Mouse (Mus musculus) lung, embryonic 14.5 days (tissue): Measurements from ENCODE around the gene Sdr39u1. TPM values are rescaled to one million over a fixed set of nuclear protein-coding genes. Genes with fewer than 3 reads are reported as not detected.

Source experiments
- ATAC-seq: fragments of 200-750 bp; cut with Nextera tagmentation; 2 replicates; pipeline ENCODE4 v1.8.0; 2017; ENCODE audit warnings: mild to moderate bottlenecking, moderate TSS enrichment, moderate library complexity; ENCODE audit not compliant: insufficient read depth
- DNase-seq: peaks from one replicate; pipeline ENCODE4 v3.0.0-alpha.2; 2015
- H3K27ac ChIP-seq: fragments of 300-500 bp; sonication (generic); 2 replicates; pipeline ENCODE4 v1.5.1; 2014; ENCODE audit warnings: low read depth, mild to moderate bottlenecking, moderate library complexity
- H3K27me3 ChIP-seq: fragments of 300-500 bp; sonication (generic); 2 replicates; pipeline ENCODE4 v1.6.1; 2014; ENCODE audit warnings: low read length, control low read depth; ENCODE audit not compliant: insufficient read depth
- H3K36me3 ChIP-seq: fragments of 300-500 bp; sonication (generic); 2 replicates; pipeline ENCODE4 v1.6.1; 2014; ENCODE audit warnings: control low read depth; ENCODE audit not compliant: insufficient read depth
- H3K4me1 ChIP-seq: fragments of 300-500 bp; sonication (generic); 2 replicates; pipeline ENCODE4 v1.6.1; 2014; ENCODE audit warnings: antibody characterized with exemption, control low read depth; ENCODE audit not compliant: insufficient read depth
- H3K4me2 ChIP-seq: fragments of 300-500 bp; sonication (generic); 2 replicates; pipeline ENCODE4 v1.6.1; 2014; ENCODE audit warnings: mild to moderate bottlenecking
- H3K4me3 ChIP-seq: fragments of 300-500 bp; sonication (generic); 2 replicates; pipeline ENCODE4 v1.5.1; 2014; ENCODE audit warnings: low read depth, low read length
- H3K9ac ChIP-seq: fragments of 300-500 bp; sonication (generic); 2 replicates; pipeline ENCODE4 v1.6.1; 2014
- H3K9me3 ChIP-seq: fragments of 300-500 bp; sonication (generic); 2 replicates; pipeline ENCODE4 v1.6.1; 2016; ENCODE audit warnings: low read depth, low read length, control low read depth
- CTCF ChIP-seq: IDR thresholded peaks from 2 replicates; pipeline ENCODE4 v1.5.1; 2016; ENCODE audit warnings: antibody characterized with exemption, low read depth
- WGBS: fragments of 180-500 bp; shearing (Covaris S2); extraction: QIAGEN DNeasy Blood & Tissue Kit; methylation state at CpG from one replicate; pipeline ENCODE4 v1.1.7; 2014; 5-methylcytosine and 5-hydroxymethylcytosine counted together
- polyA plus RNA-seq: library from polyadenylated mRNA; unstranded; fragments of >200 nt; fragmentation: Nextera tagmentation; extraction: Ambion mirVana; gene quantifications from 2 replicates; pipeline ENCODE4 v1.2.1, GENCODE M21; 2014

The Sdr39u1 gene
- polyA plus RNA-seq, 1 experiment from 2014 or later, result 47.2 TPM

DNA sequence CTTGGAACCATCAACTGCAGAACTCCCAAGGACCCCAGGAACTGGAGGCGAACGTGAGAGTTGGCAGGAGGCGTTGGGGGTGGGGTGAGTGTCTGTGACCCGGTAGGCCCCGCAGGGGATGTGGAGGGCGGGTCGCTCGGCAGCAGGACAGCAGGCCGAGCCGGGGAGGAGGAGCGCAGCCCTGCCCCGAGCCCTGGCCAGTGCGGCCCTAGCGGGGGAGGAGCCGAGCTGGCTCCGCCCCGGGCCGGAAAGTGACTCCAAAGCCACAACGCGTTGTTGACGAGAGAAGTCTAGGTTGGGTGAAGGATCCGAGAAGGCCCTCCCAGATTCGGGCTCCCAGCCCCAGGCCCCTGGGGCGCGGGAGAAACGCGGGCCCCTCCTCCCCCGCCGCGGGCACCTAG lies 15.4 kb downstream of the Sdr39u1 start, which contains the start of gene Khnyn:
Khnyn (plus strand) TSS at position 235 of the 401 bp plus-strand sequence.
- TF ChIP-seq CTCF, result no peak
- H3K4me2 ChIP-seq, result peak within 1 kb of the TSS; percentile 74
- H3K9ac ChIP-seq, result peak within 1 kb of the TSS; percentile 86
- ATAC-seq (peak; percentile 97), DNase-seq (peak; percentile 97)
- no peaks in the 10 kb centered on the region for H3K27me3 ChIP-seq
- H3K4me3 ChIP-seq, result peak within 1 kb of the TSS; percentile 67
- peaks cover 10% of the 10 kb centered on the region; the same call in 1 of the 2 replicates for H3K4me1 ChIP-seq
- peaks cover 36% of the 10 kb centered on the region for H3K36me3 ChIP-seq
- WGBS, result under 1% methylated on average over 23 of the region's 30 CpGs
- H3K9me3 ChIP-seq, result no peaks in the 10 kb centered on the region
- peak within 1 kb of the TSS; percentile 97 for H3K27ac ChIP-seq

DNA sequence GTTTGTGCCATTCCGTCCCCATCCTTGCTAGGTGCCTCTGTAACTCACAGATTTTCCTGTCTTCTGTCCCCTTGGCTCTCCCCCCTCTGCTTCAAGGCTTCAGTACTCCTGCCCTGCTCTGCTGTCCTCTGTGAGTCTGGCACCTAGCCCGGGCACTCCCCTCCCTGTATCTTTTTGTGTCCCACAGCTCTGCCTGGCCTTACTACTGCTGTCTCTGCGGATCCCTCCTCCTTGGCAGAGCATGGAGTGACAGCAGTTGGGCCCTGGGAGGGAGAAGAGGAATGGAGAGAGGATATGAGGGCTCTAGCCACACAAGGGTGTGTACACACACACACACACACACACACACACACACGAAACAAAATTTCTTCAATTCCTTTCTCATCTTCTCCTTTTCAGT lies 15.9 kb downstream of the Sdr39u1 start, which contains the start of gene Cbln3:
Cbln3 (minus strand) TSS at position 227 of the 400 bp plus-strand sequence.
- Histone ChIP-seq H3K4me3 (peak within 1 kb of the TSS; percentile 67), H3K27ac (peak within 1 kb of the TSS; percentile 97), H3K4me2 (peak within 1 kb of the TSS; percentile 74), H3K9me3 (no peaks in the 10 kb centered on the region), H3K27me3 (no peaks in the 10 kb centered on the region), H3K9ac (peak within 1 kb of the TSS; percentile 86), H3K4me1 (peaks cover 10% of the 10 kb centered on the region; the same call in 1 of the 2 replicates), H3K36me3 (peaks cover 31% of the 10 kb centered on the region)
- DNase-seq, result peak; percentile 86
- ATAC-seq, result peak; percentile 64
- WGBS, result 24% methylated on average over 4 of the region's 4 CpGs
- no peak for TF ChIP-seq CTCF

- Histone ChIP-seq H3K9me3 (no peaks in the 10 kb centered on the region), H3K4me3 (no peak overlapping the region), H3K9ac (no peak overlapping the region), H3K4me2 (peak overlapping the region; percentile 74; the same call in 1 of the 2 replicates), H3K4me1 (peaks cover 10% of the 10 kb centered on the region; the same call in 1 of the 2 replicates), H3K36me3 (peaks cover 26% of the 10 kb centered on the region), H3K27ac (peak overlapping the region; percentile 97), H3K27me3 (no peaks in the 10 kb centered on the region)
- ATAC-seq (no peak), DNase-seq (no peak)
- no peak for TF ChIP-seq CTCF
- 81% methylated on average over 12 of the region's 12 CpGs for WGBS
These were observed 16.4 kb downstream of the Sdr39u1 start for GRCm38 (mm10) chr14:55883663-55884062.

DNA sequence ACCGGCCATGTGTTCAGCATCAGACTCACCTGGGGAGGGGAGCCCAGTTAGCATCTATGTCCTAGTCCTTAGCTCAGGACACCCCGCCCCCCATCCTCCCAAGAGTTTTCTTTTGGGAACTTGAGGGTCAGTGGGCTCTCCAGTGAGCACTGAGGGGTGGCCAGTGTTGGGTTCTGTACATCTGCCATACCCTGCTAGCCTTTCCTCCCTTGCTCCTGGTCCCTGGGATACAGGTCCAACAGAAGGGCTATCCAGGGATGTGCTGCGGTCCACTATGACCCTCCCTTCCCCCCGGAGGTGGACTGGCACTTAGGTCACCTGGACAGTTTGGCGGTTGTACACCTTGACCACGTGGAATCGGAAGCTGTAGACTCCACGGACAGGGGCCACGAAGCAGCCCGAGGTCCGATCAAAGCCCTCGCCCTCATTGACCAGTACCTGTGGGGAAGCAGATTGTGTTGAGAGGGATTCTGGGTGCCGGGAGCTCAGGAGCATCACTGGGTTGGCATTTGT lies 16.9 kb downstream of the Sdr39u1 start:
- H3K9me3 ChIP-seq, result no peaks in the 10 kb centered on the region
- no peak overlapping the region for H3K4me2 ChIP-seq
- ATAC-seq (no peak), DNase-seq (no peak)
- WGBS, result 91% methylated on average over 13 of the region's 13 CpGs
- no peak overlapping the region for H3K27ac ChIP-seq
- H3K4me1 ChIP-seq, result peaks cover 10% of the 10 kb centered on the region; the same call in 1 of the 2 replicates
- peaks cover 21% of the 10 kb centered on the region for H3K36me3 ChIP-seq
- no peaks in the 10 kb centered on the region for H3K27me3 ChIP-seq
- no peak overlapping the region for H3K9ac ChIP-seq
- H3K4me3 ChIP-seq, result no peak overlapping the region
- TF ChIP-seq CTCF, result no peak

DNA sequence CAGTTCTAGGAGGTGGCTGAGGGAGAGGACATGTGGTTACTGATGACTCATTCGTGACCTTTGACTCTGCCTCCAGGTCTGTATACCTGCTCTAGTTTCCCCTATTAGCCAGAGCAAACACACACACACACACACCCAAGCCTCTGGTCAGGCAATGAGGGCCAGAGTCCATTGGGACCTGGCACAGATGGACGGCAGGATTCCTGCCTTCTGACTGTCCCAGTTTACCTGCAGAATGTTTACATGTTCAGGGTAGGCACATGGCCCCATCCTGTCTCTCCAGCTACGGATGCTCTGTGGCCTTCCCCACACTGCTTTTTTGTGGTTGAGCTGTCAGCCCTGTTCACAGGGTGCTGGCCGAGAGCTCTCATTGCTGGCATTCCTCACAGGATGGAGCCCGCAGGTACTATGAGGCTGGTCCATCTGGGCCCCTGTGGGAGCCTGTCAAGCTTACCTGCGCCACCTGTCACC lies 17.9 kb downstream of the Sdr39u1 start:
- Histone ChIP-seq H3K27ac (no peak overlapping the region), H3K4me3 (no peak overlapping the region), H3K4me2 (no peak overlapping the region), H3K4me1 (peaks cover 18% of the 10 kb centered on the region), H3K9me3 (no peaks in the 10 kb centered on the region), H3K27me3 (no peaks in the 10 kb centered on the region), H3K36me3 (peaks cover 11% of the 10 kb centered on the region), H3K9ac (no peak overlapping the region; the same call in 1 of the 2 replicates)
- no peak for DNase-seq
- WGBS, result 45% methylated on average over 6 of the region's 6 CpGs
- ATAC-seq, result no peak
- no peak for TF ChIP-seq CTCF

GRCm38 (mm10) chr14:55880982-55881381 lies 19.1 kb downstream of the Sdr39u1 start:
- no peak for TF ChIP-seq CTCF

DNA sequence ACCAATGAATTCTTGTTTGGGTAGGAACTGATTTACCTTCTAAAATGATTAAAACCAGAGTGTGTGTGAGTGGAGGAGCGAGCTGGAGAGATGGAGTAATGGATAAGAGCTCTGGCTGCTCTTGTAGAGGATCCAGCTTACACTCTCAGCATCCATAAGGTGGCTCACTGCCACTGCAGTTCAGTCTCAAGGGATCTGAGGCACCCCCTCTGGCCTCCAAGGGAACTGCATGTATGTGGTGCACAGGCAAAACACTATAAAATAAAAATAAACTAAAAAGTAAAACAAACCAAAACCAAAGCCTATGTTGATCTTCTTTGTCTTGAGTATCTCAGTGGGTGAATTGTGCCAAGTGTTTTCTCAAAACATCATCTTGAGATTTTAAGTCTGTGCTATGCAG lies 20.5 kb downstream of the Sdr39u1 start:
- 44% methylated on average over 1 of the region's 1 CpGs for WGBS
- Histone ChIP-seq H3K4me3 (no peak overlapping the region), H3K9me3 (no peaks in the 10 kb centered on the region), H3K9ac (no peak overlapping the region), H3K4me2 (no peak overlapping the region), H3K36me3 (no peaks in the 10 kb centered on the region), H3K27me3 (no peaks in the 10 kb centered on the region), H3K4me1 (peaks cover 17% of the 10 kb centered on the region), H3K27ac (no peak overlapping the region)
- TF ChIP-seq CTCF, result peak; percentile 90
- peak; percentile 90 for DNase-seq
- ATAC-seq, result no peak

More at GRCm38 (mm10) chr14:55880982-55881381, 19.1 kb downstream of the Sdr39u1 start:
- no peak for ATAC-seq
- Histone ChIP-seq H3K4me2 (no peak overlapping the region), H3K4me1 (peaks cover 18% of the 10 kb centered on the region), H3K27me3 (no peaks in the 10 kb centered on the region), H3K27ac (no peak overlapping the region), H3K9ac (no peak overlapping the region), H3K9me3 (no peaks in the 10 kb centered on the region), H3K4me3 (no peak overlapping the region), H3K36me3 (no peaks in the 10 kb centered on the region; the same call in 1 of the 2 replicates)
- WGBS, result 55% methylated on average over 8 of the region's 8 CpGs
- no peak for DNase-seq
